Mouse (Mus musculus) testis, adult 2 months (tissue): ENCODE data around the gene Ldah.

Source experiments
- CTCF ChIP-seq: fragments of 200-500 bp; IDR thresholded peaks from 2 replicates; pipeline ENCODE4 v1.5.1; 2012; ENCODE audit warnings: low read depth, mild to moderate bottlenecking, inconsistent platforms, low read length, moderate library complexity; ENCODE audit not compliant: control insufficient read depth, insufficient read depth, insufficient replicate concordance
- POLR2A ChIP-seq: fragments of 200-500 bp; IDR thresholded peaks from 2 replicates; pipeline ENCODE4 v1.6.1; 2012; ENCODE audit warnings: low read depth, mild to moderate bottlenecking, inconsistent platforms, low read length, moderate library complexity; ENCODE audit not compliant: control insufficient read depth

- TF ChIP-seq POLR2A (no peak), CTCF (no peak)
These were observed 118.1 kb downstream of the Ldah start for GRCm38 (mm10) chr12:8325943-8326522.
